Mouse (Mus musculus): ENCODE measurements around the gene Hexim1. TPM values are rescaled to one million over a fixed set of nuclear protein-coding genes. Genes with fewer than 3 reads are reported as not detected.

The Hexim1 gene
- polyA plus RNA-seq, 1 experiment from 2014 or later: 7.1 TPM

GRCm38 (mm10) chr11:103102725-103103349, 13.2 kb upstream of the Hexim1 start:
- H3K27me3 ChIP-seq (ENCODE audit: control insufficient read depth, insufficient read depth, low read length): no peaks in the 10 kb centered on the region; the same call in 1 of the 2 replicates
- H3K4me2 ChIP-seq (replicated peaks; ENCODE audit: low read depth, low read length): peak overlapping the region; percentile 86
- peak overlapping the region; percentile 42 for H3K9ac ChIP-seq (ENCODE audit: low read depth, low read length)
- H3K9me3 ChIP-seq (ENCODE audit: control insufficient read depth, low read length): no peaks in the 10 kb centered on the region
- 1% methylated on average over 35 of the region's 35 CpGs for WGBS
- H3K27ac ChIP-seq (ENCODE audit: low read depth, low read length): no peak overlapping the region
- H3K4me3 ChIP-seq (ENCODE audit: low read length): peak overlapping the region; percentile 60
- no peaks in the 10 kb centered on the region for H3K36me3 ChIP-seq (ENCODE audit: control insufficient read depth, insufficient read depth, low read length)
- peaks cover 39% of the 10 kb centered on the region for H3K4me1 ChIP-seq (ENCODE audit: control insufficient read depth, insufficient read depth, low read length)
- ATAC-seq (ENCODE audit: low FRiP score, low TSS enrichment): peak; percentile 88

GRCm38 (mm10) chr11:103103621-103104020, 12.4 kb upstream of the Hexim1 start:
- no peak overlapping the region for H3K9ac ChIP-seq (ENCODE audit: low read depth, low read length)
- H3K4me3 ChIP-seq (ENCODE audit: low read length): peak overlapping the region; percentile 60; the same call in 1 of the 2 replicates
- no peaks in the 10 kb centered on the region; the same call in 1 of the 2 replicates for H3K27me3 ChIP-seq (ENCODE audit: control insufficient read depth, insufficient read depth, low read length)
- peaks cover 35% of the 10 kb centered on the region for H3K4me1 ChIP-seq (ENCODE audit: control insufficient read depth, insufficient read depth, low read length)
- 61% methylated on average over 8 of the region's 8 CpGs for WGBS
- no peaks in the 10 kb centered on the region for H3K9me3 ChIP-seq (ENCODE audit: control insufficient read depth, low read length)
- no peaks in the 10 kb centered on the region for H3K36me3 ChIP-seq (ENCODE audit: control insufficient read depth, insufficient read depth, low read length)
- H3K27ac ChIP-seq (ENCODE audit: low read depth, low read length): no peak overlapping the region
- H3K4me2 ChIP-seq (replicated peaks; ENCODE audit: low read depth, low read length): peak overlapping the region; percentile 86
- no peak for ATAC-seq (ENCODE audit: low FRiP score, low TSS enrichment)

GRCm38 (mm10) chr11:103104469-103104868, 11.6 kb upstream of the Hexim1 start:
- Histone ChIP-seq H3K9me3 (ENCODE audit: control insufficient read depth, low read length) (no peaks in the 10 kb centered on the region), H3K4me2 (replicated peaks; ENCODE audit: low read depth, low read length) (no peak overlapping the region), H3K36me3 (ENCODE audit: control insufficient read depth, insufficient read depth, low read length) (no peaks in the 10 kb centered on the region), H3K27ac (ENCODE audit: low read depth, low read length) (no peak overlapping the region), H3K27me3 (ENCODE audit: control insufficient read depth, insufficient read depth, low read length) (no peaks in the 10 kb centered on the region; the same call in 1 of the 2 replicates), H3K9ac (ENCODE audit: low read depth, low read length) (peak overlapping the region; percentile 29; the same call in 1 of the 2 replicates), H3K4me1 (ENCODE audit: control insufficient read depth, insufficient read depth, low read length) (peaks cover 29% of the 10 kb centered on the region), H3K4me3 (ENCODE audit: low read length) (no peak overlapping the region)
- ATAC-seq (ENCODE audit: low FRiP score, low TSS enrichment): no peak
- 79% methylated on average over 7 of the region's 7 CpGs for WGBS

- Histone ChIP-seq H3K4me2 (replicated peaks; ENCODE audit: low read depth, low read length) (no peak overlapping the region), H3K4me3 (ENCODE audit: low read length) (no peak overlapping the region), H3K9ac (ENCODE audit: low read depth, low read length) (0 out of 2 replicates have a peak overlapping the region, but pooled peaks have one; percentile 29), H3K27me3 (ENCODE audit: control insufficient read depth, insufficient read depth, low read length) (no peaks in the 10 kb centered on the region; the same call in 1 of the 2 replicates), H3K36me3 (ENCODE audit: control insufficient read depth, insufficient read depth, low read length) (no peaks in the 10 kb centered on the region), H3K4me1 (ENCODE audit: control insufficient read depth, insufficient read depth, low read length) (peaks cover 21% of the 10 kb centered on the region), H3K9me3 (ENCODE audit: control insufficient read depth, low read length) (no peaks in the 10 kb centered on the region), H3K27ac (ENCODE audit: low read depth, low read length) (no peak overlapping the region)
- no peak for ATAC-seq (ENCODE audit: low FRiP score, low TSS enrichment)
- 46% methylated on average over 14 of the region's 14 CpGs for WGBS
These were observed 10.8 kb upstream of the Hexim1 start for GRCm38 (mm10) chr11:103105180-103105725.

- no peak overlapping the region for H3K9ac ChIP-seq (ENCODE audit: low read depth, low read length)
- H3K27ac ChIP-seq (ENCODE audit: low read depth, low read length): no peak overlapping the region
- no peak for ATAC-seq (ENCODE audit: low FRiP score, low TSS enrichment)
- 85% methylated on average over 6 of the region's 6 CpGs for WGBS
- no peaks in the 10 kb centered on the region; the same call in 1 of the 2 replicates for H3K27me3 ChIP-seq (ENCODE audit: control insufficient read depth, insufficient read depth, low read length)
- no peaks in the 10 kb centered on the region for H3K36me3 ChIP-seq (ENCODE audit: control insufficient read depth, insufficient read depth, low read length)
- no peaks in the 10 kb centered on the region for H3K9me3 ChIP-seq (ENCODE audit: control insufficient read depth, low read length)
- peaks cover 17% of the 10 kb centered on the region; the same call in 1 of the 2 replicates for H3K4me1 ChIP-seq (ENCODE audit: control insufficient read depth, insufficient read depth, low read length)
- H3K4me2 ChIP-seq (replicated peaks; ENCODE audit: low read depth, low read length): no peak overlapping the region
- H3K4me3 ChIP-seq (ENCODE audit: low read length): no peak overlapping the region
These were observed 10.2 kb upstream of the Hexim1 start for GRCm38 (mm10) chr11:103105810-103106209.

- H3K27ac ChIP-seq (ENCODE audit: low read depth, low read length): no peak overlapping the region
These were observed 9.6 kb upstream of the Hexim1 start for GRCm38 (mm10) chr11:103106386-103106785.

GRCm38 (mm10) chr11:103111301-103111700, 4.7 kb upstream of the Hexim1 start:
- no peaks in the 10 kb centered on the region for H3K36me3 ChIP-seq (ENCODE audit: control insufficient read depth, insufficient read depth, low read length)
- H3K27ac ChIP-seq (ENCODE audit: low read depth, low read length): no peak overlapping the region
- WGBS: 16% methylated on average over 10 of the region's 10 CpGs

More at GRCm38 (mm10) chr11:103106386-103106785, 9.6 kb upstream of the Hexim1 start:
- no peak for ATAC-seq (ENCODE audit: low FRiP score, low TSS enrichment)
- Histone ChIP-seq H3K27me3 (ENCODE audit: control insufficient read depth, insufficient read depth, low read length) (no peaks in the 10 kb centered on the region), H3K9ac (ENCODE audit: low read depth, low read length) (no peak overlapping the region), H3K4me1 (ENCODE audit: control insufficient read depth, insufficient read depth, low read length) (peaks cover 15% of the 10 kb centered on the region; the same call in 1 of the 2 replicates), H3K36me3 (ENCODE audit: control insufficient read depth, insufficient read depth, low read length) (no peaks in the 10 kb centered on the region), H3K9me3 (ENCODE audit: control insufficient read depth, low read length) (no peaks in the 10 kb centered on the region), H3K4me3 (ENCODE audit: low read length) (no peak overlapping the region), H3K4me2 (replicated peaks; ENCODE audit: low read depth, low read length) (no peak overlapping the region)
- WGBS: 75% methylated on average over 4 of the region's 4 CpGs

GRCm38 (mm10) chr11:103111881-103112551, 4.0 kb upstream of the Hexim1 start:
- no peaks in the 10 kb centered on the region for H3K27me3 ChIP-seq (ENCODE audit: control insufficient read depth, insufficient read depth, low read length)
- peak overlapping the region; percentile 56 for H3K9ac ChIP-seq (ENCODE audit: low read depth, low read length)
- ATAC-seq (ENCODE audit: low FRiP score, low TSS enrichment): 0 out of 2 replicates have a peak, but pooled peaks have one; percentile 18
- no peaks in the 10 kb centered on the region for H3K9me3 ChIP-seq (ENCODE audit: control insufficient read depth, low read length)
- peaks cover 16% of the 10 kb centered on the region for H3K4me1 ChIP-seq (ENCODE audit: control insufficient read depth, insufficient read depth, low read length)
- H3K36me3 ChIP-seq (ENCODE audit: control insufficient read depth, insufficient read depth, low read length): no peaks in the 10 kb centered on the region
- H3K4me3 ChIP-seq (ENCODE audit: low read length): peak overlapping the region; percentile 38
- H3K4me2 ChIP-seq (replicated peaks; ENCODE audit: low read depth, low read length): peak overlapping the region; percentile 68
- 1% methylated on average over 28 of the region's 28 CpGs for WGBS
- 0 out of 2 replicates have a peak overlapping the region, but pooled peaks have one; percentile 18 for H3K27ac ChIP-seq (ENCODE audit: low read depth, low read length)

More at GRCm38 (mm10) chr11:103111301-103111700, 4.7 kb upstream of the Hexim1 start:
- H3K4me3 ChIP-seq (ENCODE audit: low read length): peak overlapping the region; percentile 38
- peak overlapping the region; percentile 56 for H3K9ac ChIP-seq (ENCODE audit: low read depth, low read length)
- no peaks in the 10 kb centered on the region for H3K27me3 ChIP-seq (ENCODE audit: control insufficient read depth, insufficient read depth, low read length)
- H3K4me1 ChIP-seq (ENCODE audit: control insufficient read depth, insufficient read depth, low read length): peaks cover 16% of the 10 kb centered on the region
- no peak for ATAC-seq (ENCODE audit: low FRiP score, low TSS enrichment)
- no peaks in the 10 kb centered on the region for H3K9me3 ChIP-seq (ENCODE audit: control insufficient read depth, low read length)
- peak overlapping the region; percentile 68 for H3K4me2 ChIP-seq (replicated peaks; ENCODE audit: low read depth, low read length)

Measured in kidney, embryonic 14.5 days (tissue).